Mouse (Mus musculus) spleen, adult 10 weeks (tissue): ENCODE measurements around the gene Ceacam5. TPM values are rescaled to one million over a fixed set of nuclear protein-coding genes. Genes with fewer than 3 reads are reported as not detected.

Experiments used
- polyA plus RNA-seq: library from polyadenylated mRNA; stranded (reverse); fragments of 350-450 nt; fragmentation: Illumina TruSeq; extraction: RNeasy Lipid Tissue Mini Kit (QIAGEN cat#74804); gene quantifications from one replicate; pipeline ENCODE4 v1.2.3, GENCODE M21; 2015; ENCODE audit warnings: low replicate concordance; ENCODE audit not compliant: insufficient read depth

Gene Ceacam5
- polyA plus RNA-seq = not detected

GRCm38 (mm10) chr7:17712938-17713337 lies at the start of gene Ceacam5:
TSS of gene Ceacam5 (plus strand) at chr7:17713238.

Other genes starting within 250 kb of the Ceacam5 start
- not detected for gene Ceacam14, start 99.4 kb downstream of the Ceacam5 start, polyA plus RNA-seq
- not detected for gene Gm5155, start 158.5 kb downstream of the Ceacam5 start, polyA plus RNA-seq